Mouse (Mus musculus): Measurements from ENCODE around the gene Dnah5.

DNA sequence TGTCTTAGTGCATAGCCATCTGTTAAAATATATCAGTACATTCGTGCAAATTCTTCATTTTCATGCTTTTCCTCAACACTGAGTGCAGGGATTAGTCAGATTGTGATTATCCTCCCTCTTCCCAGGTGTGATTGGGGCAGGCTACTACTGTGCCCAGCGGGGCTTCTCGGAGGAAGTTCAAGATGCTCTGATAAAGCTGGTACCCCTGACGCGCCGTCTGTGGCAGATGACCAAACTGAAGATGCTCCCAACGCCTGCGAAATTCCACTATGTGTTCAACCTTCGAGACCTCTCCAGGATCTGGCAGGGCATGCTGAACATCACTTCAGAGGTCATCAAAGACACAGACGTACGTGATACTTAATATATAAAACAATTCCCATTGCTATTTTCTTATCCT lies 164.0 kb downstream of the Dnah5 start:
- TF ChIP-seq ZNF384 (IDR thresholded peaks at IDR 0.05; ENCODE audit: low read depth, low read length) = no peak
- TF ChIP-seq CHD2 (IDR thresholded peaks at IDR 0.05; ENCODE audit: low read depth, low read length) = no peak
- no peak for TF ChIP-seq MAFK (IDR thresholded peaks at IDR 0.05; ENCODE audit: insufficient read depth, low read depth, low read length)
- no peak for TF ChIP-seq HCFC1 (IDR thresholded peaks at IDR 0.05; ENCODE audit: borderline replicate concordance, insufficient read depth, low read length)
